Mouse (Mus musculus) ES-E14 (cell line): ENCODE data around the gene Zbtb1.

Source experiments
- CHD2 ChIP-seq: IDR thresholded peaks from 2 replicates; pipeline ENCODE4 v1.6.1; 2014; ENCODE audit warnings: mild to moderate bottlenecking, low read depth, low read length, inconsistent platforms
- MAFK ChIP-seq: IDR thresholded peaks from 2 replicates; pipeline ENCODE4 v1.6.1; 2014; ENCODE audit warnings: mild to moderate bottlenecking, low read depth, low read length, inconsistent platforms; ENCODE audit not compliant: insufficient read depth
- ZC3H11A ChIP-seq: IDR thresholded peaks from 2 replicates; pipeline ENCODE4 v1.6.1; 2012; ENCODE audit warnings: low read depth, mild to moderate bottlenecking, inconsistent platforms, low read length, borderline replicate concordance
- ZNF384 ChIP-seq: IDR thresholded peaks from 2 replicates; pipeline ENCODE4 v1.6.1; 2012; ENCODE audit warnings: low read depth, low read length, inconsistent platforms

DNA sequence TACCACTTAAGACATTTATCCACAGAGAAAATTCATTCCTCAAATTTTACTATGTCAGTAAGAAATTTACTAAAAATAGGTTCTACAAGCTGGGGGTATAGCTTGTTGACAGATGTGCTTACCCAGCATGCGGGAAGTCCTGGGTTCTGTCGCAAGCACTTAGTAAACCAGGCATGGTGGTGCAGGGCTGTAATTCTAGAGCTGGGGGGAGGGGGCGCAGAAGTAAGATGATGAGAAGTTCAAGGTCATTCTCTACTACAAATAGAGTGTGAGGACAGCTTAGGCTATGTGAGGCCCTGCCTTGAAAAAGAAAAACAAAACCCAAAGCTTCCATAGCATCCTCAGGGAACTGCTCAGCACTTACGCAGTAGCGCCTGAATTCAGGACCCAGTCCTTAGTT, 8.5 kb downstream of the Zbtb1 start:
- TF ChIP-seq ZNF384 (no peak), MAFK (no peak), CHD2 (no peak), ZC3H11A (no peak)
